Mouse (Mus musculus): ENCODE results near the gene Trim7.
A peak's percentile ranks its signal among the peaks of the same experiment; 100 is the strongest.
"Not testable (repeated sequence)": the region's sequence is repeated elsewhere in the genome, so short reads cannot be mapped to it uniquely, and the experiment has no call there.

Trim7 gene

GRCm38 (mm10) chr11:48825979-48826751 is at the start of gene Trim7, which contains the start of gene Gm12184:
Gene Trim7 (plus strand): TSS chr11:48826140.
Gene Gm12184 (minus strand): TSS chr11:48826655.
- not testable (repeated sequence) for DNase-seq (ENCODE audit: low read depth, low spot score)

DNA sequence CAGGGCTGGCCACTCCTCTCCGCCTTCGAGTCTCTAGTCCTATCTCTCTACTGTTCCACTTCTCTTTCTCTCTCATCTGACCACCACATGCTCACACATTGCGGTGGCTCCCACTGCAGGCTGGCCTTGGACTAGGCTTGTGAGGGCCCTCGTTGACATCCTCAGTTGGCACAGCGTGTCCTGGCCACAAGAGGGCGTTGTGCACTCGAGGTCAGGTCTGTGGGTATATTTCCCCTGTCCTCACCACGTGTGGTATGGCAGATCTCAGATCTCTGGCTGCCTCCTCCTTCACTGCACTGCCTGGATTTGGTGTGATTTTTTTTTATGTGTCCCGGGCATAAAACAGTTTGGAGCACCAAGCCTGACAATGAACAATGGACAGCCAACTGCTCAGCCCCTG is 49.3 kb upstream of the Trim7 start:
- peak; percentile 86 for DNase-seq (ENCODE audit: low read depth, low spot score)

DNA sequence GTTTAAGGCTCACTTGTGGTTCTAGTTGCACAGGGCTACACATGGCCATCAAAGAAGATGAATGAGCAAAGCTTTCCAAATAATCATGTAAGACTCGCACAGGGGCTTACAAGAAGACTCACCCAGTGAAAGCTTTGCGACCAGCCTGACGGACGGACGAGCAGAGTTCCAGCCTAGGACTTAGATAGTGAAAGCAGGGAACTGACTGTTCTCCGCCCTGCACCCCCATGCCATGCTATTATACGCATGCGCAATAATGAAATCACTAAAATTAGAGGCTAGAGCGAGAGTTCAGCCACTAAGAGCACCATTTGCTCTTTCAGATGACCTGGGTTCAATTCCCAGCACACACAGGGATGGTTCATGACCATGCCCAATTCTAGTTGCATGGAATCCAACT is 48.6 kb upstream of the Trim7 start:
- peak; percentile 14 for DNase-seq (ENCODE audit: low read depth, low spot score)

DNA sequence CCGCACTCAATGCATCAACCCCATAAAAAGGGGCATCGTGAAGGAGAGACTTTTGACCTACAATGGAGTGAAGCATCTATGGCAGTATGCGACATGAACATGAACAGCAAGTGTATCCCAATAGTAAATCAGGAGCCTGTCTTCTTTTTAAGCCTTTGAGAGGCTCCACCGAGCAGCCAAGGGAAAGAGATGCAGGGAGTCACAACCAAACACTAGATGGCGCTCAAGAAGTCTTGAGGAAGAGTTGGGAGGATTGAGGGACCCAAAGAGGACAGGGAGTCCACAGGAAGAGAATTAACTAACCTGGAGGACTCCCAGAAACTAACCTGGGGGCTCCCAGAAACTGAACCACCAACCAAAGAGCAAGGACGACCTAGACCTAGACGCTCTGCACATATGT is 46.5 kb upstream of the Trim7 start:
- peak; percentile 91 for DNase-seq (ENCODE audit: low read depth, low spot score)

DNA sequence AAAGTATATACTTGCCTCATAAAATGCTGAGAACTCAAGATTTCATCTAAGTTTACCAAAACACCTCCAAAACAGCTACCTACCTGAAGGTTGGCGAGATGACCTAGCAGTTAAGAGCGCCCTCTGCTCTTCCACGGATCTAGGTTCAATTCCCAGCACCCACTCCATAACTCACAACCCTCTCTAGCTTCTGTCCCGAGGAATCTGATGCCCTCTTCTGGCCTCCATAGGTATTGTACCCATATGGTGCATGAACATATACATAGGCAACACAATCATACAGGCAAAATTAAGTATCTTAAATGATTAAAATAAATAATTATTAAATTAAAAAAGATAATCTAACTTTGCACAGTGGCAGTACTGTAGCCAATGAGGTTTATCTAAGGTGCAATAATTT is 43.7 kb upstream of the Trim7 start:
- peak; percentile 76 for DNase-seq (ENCODE audit: low read depth, low spot score)

DNA sequence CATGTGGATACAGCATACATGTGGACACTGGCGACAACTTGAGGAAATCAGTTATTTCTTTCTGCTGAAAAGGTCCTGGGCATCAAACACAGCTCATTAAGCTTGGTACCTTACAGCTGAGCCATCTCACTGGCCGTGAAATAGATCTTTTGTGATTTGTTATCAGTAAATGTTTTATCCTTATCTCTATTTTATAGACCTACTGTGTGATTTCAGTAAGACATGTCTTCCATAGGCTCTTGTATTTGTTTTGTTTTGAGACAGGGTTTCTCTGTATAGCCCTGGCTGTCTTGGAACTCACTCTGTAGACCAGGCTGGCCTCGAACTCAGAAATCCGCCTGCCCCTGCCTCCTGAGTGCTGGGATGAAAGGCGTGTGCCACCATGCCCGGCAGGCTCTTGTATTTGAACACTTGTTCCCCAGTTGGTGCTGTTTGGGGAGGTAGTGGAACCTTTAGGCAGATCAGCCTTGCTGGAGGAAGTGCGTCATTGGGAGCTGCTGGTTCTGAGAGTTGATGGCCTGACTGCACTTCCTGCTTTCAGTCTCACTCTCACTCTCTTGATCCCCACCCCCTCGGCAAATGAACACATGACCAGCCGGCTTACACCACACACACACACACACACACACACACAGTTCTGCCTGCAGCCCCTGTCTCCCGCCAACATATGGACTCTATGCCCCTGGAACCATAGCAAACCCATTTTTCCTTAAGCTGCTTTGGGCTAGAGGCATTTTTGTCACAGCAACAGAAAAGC is 38.3 kb upstream of the Trim7 start:
- DNase-seq (ENCODE audit: low read depth, low spot score): peak; percentile 93

GRCm38 (mm10) chr11:48788311-48789089 is 37.4 kb upstream of the Trim7 start:
- peak; percentile 93 for DNase-seq (ENCODE audit: low read depth, low spot score)

DNA sequence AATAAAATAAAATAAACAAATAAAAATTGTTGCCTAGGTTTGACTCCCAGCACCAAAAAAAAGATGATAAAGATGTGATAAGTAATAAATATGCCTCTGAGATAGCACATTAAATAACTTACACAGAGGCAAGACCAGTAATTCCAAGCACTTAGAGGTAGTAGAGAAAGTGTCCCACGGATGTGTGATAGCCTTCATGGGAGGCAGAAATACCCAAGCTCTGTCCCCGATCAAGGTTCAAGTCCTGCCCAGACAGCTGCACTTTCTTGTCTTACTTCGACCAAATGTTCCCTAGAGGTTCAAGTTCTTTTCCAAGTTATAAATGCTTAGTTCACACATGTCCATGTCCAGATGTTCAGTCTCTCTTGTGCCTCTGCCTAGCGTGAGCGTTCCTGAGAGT is 36.7 kb upstream of the Trim7 start:
- no peak for DNase-seq (ENCODE audit: low read depth, low spot score)

DNA sequence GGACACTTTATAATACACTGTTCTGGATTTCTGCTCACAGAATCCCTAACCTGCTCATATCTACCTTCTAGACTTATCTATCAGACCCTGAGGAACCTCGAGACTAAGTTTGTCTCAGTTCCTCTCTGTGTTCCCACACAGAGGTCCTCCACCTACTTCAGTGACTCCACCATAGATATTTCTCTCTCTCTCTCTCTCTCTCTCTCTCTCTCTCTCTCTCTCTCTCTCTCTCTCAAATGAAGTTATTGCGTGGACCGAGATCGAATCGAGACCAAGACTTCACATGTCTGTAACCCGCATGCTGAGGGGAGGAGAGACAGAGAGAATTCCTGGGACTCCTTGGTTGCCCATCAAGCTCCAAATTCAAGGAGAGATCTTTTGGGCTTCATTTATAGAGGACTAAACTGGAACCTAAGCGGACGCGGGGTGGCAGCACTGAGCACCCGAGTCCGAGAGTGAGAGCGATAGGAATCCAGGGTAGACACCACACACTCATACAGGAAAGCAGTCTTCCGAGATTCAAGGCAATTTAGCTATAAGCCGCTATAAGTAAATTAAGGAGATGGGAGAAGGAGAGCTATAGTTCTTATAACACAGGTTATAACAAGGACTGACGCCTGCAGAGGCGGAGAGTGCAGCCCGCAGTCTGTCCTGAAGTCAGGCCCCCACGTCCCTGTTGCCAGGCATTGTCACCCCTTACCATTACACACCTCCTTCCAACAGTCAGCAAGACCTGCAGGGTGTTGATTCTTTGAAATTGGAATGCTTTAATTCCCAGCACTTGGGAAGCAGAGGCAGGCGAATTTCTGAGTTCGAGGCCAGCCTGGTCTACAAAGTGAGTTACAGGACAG is 35.7 kb upstream of the Trim7 start:
- peak; percentile 89 for DNase-seq (ENCODE audit: low read depth, low spot score)

GRCm38 (mm10) chr11:48790946-48791345 is 35.0 kb upstream of the Trim7 start:
- no peak for DNase-seq (ENCODE audit: low read depth, low spot score)

DNA sequence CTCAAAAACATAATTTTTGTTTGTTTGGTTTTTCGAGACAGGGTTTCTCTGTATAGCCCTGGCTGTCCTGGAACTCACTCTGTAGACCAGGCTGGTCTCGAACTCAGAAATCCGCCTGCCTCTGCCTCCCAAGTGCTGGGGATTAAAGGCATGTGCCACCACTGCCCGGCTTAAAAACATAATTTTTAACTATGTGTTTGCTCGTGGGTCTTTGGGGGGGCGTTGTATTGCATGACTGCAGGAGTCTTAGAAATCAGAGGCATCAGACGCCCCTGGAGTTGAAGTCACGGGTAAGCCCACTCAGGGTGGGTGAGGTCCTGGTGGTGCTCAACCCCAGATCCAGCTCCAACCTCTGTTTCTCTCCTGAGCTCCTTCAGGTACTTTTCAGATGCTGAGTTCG is 34.0 kb upstream of the Trim7 start:
- DNase-seq (ENCODE audit: low read depth, low spot score): not testable (repeated sequence)

- no peak for DNase-seq (ENCODE audit: low read depth, low spot score)
These were observed 32.8 kb upstream of the Trim7 start for GRCm38 (mm10) chr11:48793184-48793583.

- no peak for DNase-seq (ENCODE audit: low read depth, low spot score)
These were observed 30.7 kb upstream of the Trim7 start for GRCm38 (mm10) chr11:48795221-48795620.

DNA sequence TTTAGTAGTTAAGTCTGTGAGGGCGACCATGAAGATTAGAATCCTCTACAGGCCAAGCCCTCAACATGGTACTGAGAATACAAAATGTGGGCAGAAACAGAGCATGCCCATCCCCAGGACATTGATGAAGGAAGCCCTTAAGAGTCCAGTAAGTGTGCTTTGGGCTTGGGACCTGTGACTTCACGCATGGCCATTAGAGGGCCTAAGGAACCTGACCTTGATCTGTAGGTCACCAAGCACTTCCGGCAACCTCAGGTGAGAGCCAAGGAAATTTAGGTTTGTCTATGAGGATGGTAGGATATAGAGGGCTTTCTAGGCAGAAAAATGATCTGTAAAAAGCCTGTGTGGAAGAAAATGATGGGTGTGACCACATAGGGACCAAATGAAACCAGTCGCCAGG is 29.6 kb upstream of the Trim7 start:
- peak; percentile 68 for DNase-seq (ENCODE audit: low read depth, low spot score)

DNA sequence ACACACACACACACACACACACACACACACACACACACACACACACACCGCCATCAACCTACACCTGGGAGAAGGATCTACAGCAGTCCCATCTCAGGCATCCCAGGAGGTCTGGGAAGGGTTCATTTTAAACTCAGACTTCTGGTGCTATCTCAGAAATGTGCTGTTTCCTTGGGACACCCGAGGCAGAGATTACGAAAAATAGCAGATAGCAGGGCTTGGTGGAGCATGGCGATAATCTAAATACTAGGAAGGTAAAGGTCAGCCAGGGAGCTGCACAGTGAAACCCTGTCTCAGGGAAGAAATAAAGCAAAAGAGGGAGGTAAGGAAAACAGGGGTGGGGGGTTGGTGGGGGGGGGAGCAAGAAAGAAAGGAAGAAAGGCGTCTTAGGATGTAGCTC is 28.7 kb upstream of the Trim7 start:
- DNase-seq (ENCODE audit: low read depth, low spot score): no peak

- no peak for DNase-seq (ENCODE audit: low read depth, low spot score)
These were observed 27.6 kb upstream of the Trim7 start for GRCm38 (mm10) chr11:48798308-48798707.

GRCm38 (mm10) chr11:48798984-48799920 is 26.7 kb upstream of the Trim7 start:
- DNase-seq (ENCODE audit: low read depth, low spot score): no peak

- peak; percentile 93 for DNase-seq (ENCODE audit: low read depth, low spot score)
These were observed 25.8 kb upstream of the Trim7 start, which contains the start of gene Rack1 for GRCm38 (mm10) chr11:48799921-48800701. Gene Rack1 (plus strand): TSS chr11:48800332.
